Mouse (Mus musculus) MEL (cell line): Measurements from ENCODE around the gene Gm49661. TPM values are rescaled to one million over a fixed set of nuclear protein-coding genes. Genes with fewer than 3 reads are reported as not detected.

ENCODE experiments used
- DNase-seq: peaks from one replicate; pipeline ENCODE4 v3.0.0; 2011; ENCODE audit warnings: low read depth, low spot score
- H3K27ac ChIP-seq: 2 replicates; pipeline ENCODE4 v1.5.1; 2012; ENCODE audit warnings: low read depth, mild to moderate bottlenecking, control low read depth, low read length, moderate library complexity; ENCODE audit not compliant: control insufficient read depth
- H3K27me3 ChIP-seq, 2 experiments: fragments of 150-350 bp in 1 of 2; sonication (generic) in 1 of 2; 2 replicates each; pipeline ENCODE4 v1.6.1; 2012; ENCODE audit warnings: low read length in 2 of 2, mild to moderate bottlenecking in 2 of 2, improper control_type of control experiment in 1 of 2, moderate library complexity in 1 of 2; ENCODE audit not compliant: insufficient read depth in 2 of 2, control insufficient read depth in 1 of 2
- H3K36me3 ChIP-seq, 2 experiments: 2 replicates each; pipeline ENCODE4 v1.6.1; 2012 to 2014; ENCODE audit warnings: low read length in 2 of 2, improper control_type of control experiment in 1 of 2, inconsistent platforms in 1 of 2, mild to moderate bottlenecking in 1 of 2; ENCODE audit not compliant: insufficient read depth in 2 of 2, control insufficient read depth in 1 of 2
- H3K4me1 ChIP-seq, 2 experiments: fragments of 150-350 bp in 1 of 2; sonication (generic) in 1 of 2; 2 replicates each; pipeline ENCODE4 v1.6.1; 2012; ENCODE audit warnings: low read length in 2 of 2, improper control_type of control experiment in 1 of 2, mild to moderate bottlenecking in 1 of 2; ENCODE audit not compliant: insufficient read depth in 2 of 2, control insufficient read depth in 1 of 2
- H3K4me3 ChIP-seq, 2 experiments: fragments of 150-350 bp in 1 of 2; sonication (generic) in 1 of 2; 2 replicates each; pipeline ENCODE4 v1.5.1; 2012; ENCODE audit warnings: low read depth in 2 of 2, low read length in 2 of 2, mild to moderate bottlenecking in 2 of 2, moderate library complexity in 2 of 2, control low read depth in 1 of 2, improper control_type of control experiment in 1 of 2; ENCODE audit not compliant: control insufficient read depth in 1 of 2, insufficient read depth in 1 of 2
- H3K79me2 ChIP-seq: 2 replicates; pipeline ENCODE4 v1.6.1; 2012; ENCODE audit warnings: mild to moderate bottlenecking, low read length, moderate library complexity; ENCODE audit not compliant: control insufficient read depth, poor library complexity, insufficient read depth
- H3K9ac ChIP-seq: 2 replicates; pipeline ENCODE4 v1.6.1; 2012; ENCODE audit warnings: low read depth, mild to moderate bottlenecking, control low read depth, low read length, moderate library complexity; ENCODE audit not compliant: control insufficient read depth, poor library complexity, severe bottlenecking
- H3K9me3 ChIP-seq: fragments of 150-350 bp; sonication (generic); replicated peaks from 2 replicates; pipeline ENCODE4 v1.6.1; 2012; ENCODE audit warnings: mild to moderate bottlenecking, low read length, improper control_type of control experiment, moderate library complexity; ENCODE audit not compliant: insufficient read depth
- CHD2 ChIP-seq: IDR thresholded peaks from 2 replicates; pipeline ENCODE4 v1.6.1; 2011; ENCODE audit warnings: low read length, improper control_type of control experiment
- E2F4 ChIP-seq: IDR thresholded peaks from 2 replicates; pipeline ENCODE4 v1.6.1; 2011; ENCODE audit warnings: low read depth, low read length, improper control_type of control experiment, borderline replicate concordance
- ELF1 ChIP-seq: IDR thresholded peaks from 2 replicates; pipeline ENCODE4 v1.6.1; 2014; ENCODE audit warnings: low read depth, mild to moderate bottlenecking, inconsistent platforms, low read length, improper control_type of control experiment, moderate library complexity
- HCFC1 ChIP-seq: IDR thresholded peaks from 2 replicates; pipeline ENCODE4 v1.6.1; 2012; ENCODE audit warnings: low read depth, mild to moderate bottlenecking, inconsistent platforms, low read length, improper control_type of control experiment, moderate library complexity
- KAT2A ChIP-seq: conservative IDR thresholded peaks from 2 replicates; pipeline ENCODE4 v1.6.1; 2012; ENCODE audit warnings: low read depth, low read length, improper control_type of control experiment, inconsistent platforms
- MAX ChIP-seq: IDR thresholded peaks from 2 replicates; pipeline ENCODE4 v1.6.1; 2011; ENCODE audit warnings: low read length, improper control_type of control experiment
- MXI1 ChIP-seq: IDR thresholded peaks from 2 replicates; pipeline ENCODE4 v1.6.1; 2011; ENCODE audit warnings: mild to moderate bottlenecking, low read depth, low read length, improper control_type of control experiment
- MYC ChIP-seq: IDR thresholded peaks from 2 replicates; pipeline ENCODE4 v1.6.1; 2011; ENCODE audit warnings: low read depth, mild to moderate bottlenecking, low read length, improper control_type of control experiment, moderate library complexity
- NELFE ChIP-seq: IDR thresholded peaks from 2 replicates; pipeline ENCODE4 v1.6.1; 2011; ENCODE audit warnings: low read depth, low read length, improper control_type of control experiment
- NRF1 ChIP-seq: IDR thresholded peaks from 2 replicates; pipeline ENCODE4 v1.6.1; 2014; ENCODE audit warnings: low read depth, mild to moderate bottlenecking, inconsistent platforms, low read length, improper control_type of control experiment, moderate library complexity; ENCODE audit not compliant: poor library complexity, insufficient read depth, severe bottlenecking
- POLR2A ChIP-seq, 2 experiments: IDR thresholded peaks; 2 replicates each; pipeline ENCODE4 v1.6.1; 2011 to 2012; ENCODE audit warnings: low read length in 2 of 2, mild to moderate bottlenecking in 2 of 2, control low read depth in 1 of 2, improper control_type of control experiment in 1 of 2, low read depth in 1 of 2, moderate library complexity in 1 of 2; ENCODE audit not compliant: control insufficient read depth in 1 of 2, insufficient read depth in 1 of 2, poor library complexity in 1 of 2
- RCOR1 ChIP-seq: IDR thresholded peaks from 2 replicates; pipeline ENCODE4 v1.6.1; 2012; ENCODE audit warnings: low read depth, mild to moderate bottlenecking, inconsistent platforms, low read length, improper control_type of control experiment
- SIN3A ChIP-seq: IDR thresholded peaks from 2 replicates; pipeline ENCODE4 v1.6.1; 2012; ENCODE audit warnings: low read length, improper control_type of control experiment, inconsistent platforms
- TAL1 ChIP-seq: IDR thresholded peaks from 2 replicates; pipeline ENCODE4 v1.6.1; 2012; ENCODE audit warnings: mild to moderate bottlenecking, inconsistent platforms, low read length, moderate library complexity, mixed read lengths
- TBP ChIP-seq: IDR thresholded peaks from 2 replicates; pipeline ENCODE4 v1.8.0; 2011; ENCODE audit warnings: low read depth, low read length, improper control_type of control experiment
- TCF12 ChIP-seq: IDR thresholded peaks from 2 replicates; pipeline ENCODE4 v1.6.1; 2014; ENCODE audit warnings: low read depth, mild to moderate bottlenecking, inconsistent platforms, low read length, improper control_type of control experiment, moderate library complexity
- UBTF ChIP-seq: IDR thresholded peaks from 2 replicates; pipeline ENCODE4 v1.6.1; 2012; ENCODE audit warnings: low read depth, mild to moderate bottlenecking, inconsistent platforms, low read length, improper control_type of control experiment, moderate library complexity, borderline replicate concordance; ENCODE audit not compliant: insufficient read depth
- USF1 ChIP-seq: IDR thresholded peaks from 2 replicates; pipeline ENCODE4 v1.6.1; 2014; ENCODE audit warnings: low read depth, mild to moderate bottlenecking, inconsistent platforms, low read length, improper control_type of control experiment, moderate library complexity
- USF2 ChIP-seq, 2 experiments: IDR thresholded peaks; 2 replicates each; pipeline ENCODE4 v1.6.1; 2011 to 2012; ENCODE audit warnings: improper control_type of control experiment in 2 of 2, low read length in 2 of 2, borderline replicate concordance in 1 of 2, inconsistent platforms in 1 of 2, low read depth in 1 of 2, mild to moderate bottlenecking in 1 of 2; ENCODE audit not compliant: insufficient read depth in 1 of 2
- ZMIZ1 ChIP-seq: IDR thresholded peaks from 2 replicates; pipeline ENCODE4 v1.6.1; 2012; ENCODE audit warnings: low read depth, mild to moderate bottlenecking, inconsistent platforms, low read length, improper control_type of control experiment, moderate library complexity
- polyA plus RNA-seq, 2 experiments: library from polyadenylated mRNA; stranded (reverse) in 1 of 2; unstranded in 1 of 2; fragments of >175 nt in 1 of 2; fragments of >200 nt in 1 of 2; gene quantifications; 2 replicates each; pipeline versions ENCODE4 v1.2.1 to v1.2.4; 2012; ENCODE audit warnings: low replicate concordance in 2 of 2, low read depth in 1 of 2; ENCODE audit not compliant: insufficient read length in 2 of 2, insufficient read depth in 1 of 2, missing spikeins in 1 of 2
- total RNA-seq: library from RNA; depleted of rRNA; stranded (reverse); fragments of 300-350 nt; gene quantifications from 2 replicates; pipeline ENCODE4 v1.2.3, GENCODE M21; 2012

Gene Gm49661
- total and polyA plus RNA-seq, 3 experiments = 4.7 TPM; not detected in 2

GRCm38 (mm10) chr8:84966603-84967002 is 2.6 kb downstream of the Gm49661 start (continued):
- TF ChIP-seq E2F4 = no peak

GRCm38 (mm10) chr8:84965731-84966291 is 3.4 kb downstream of the Gm49661 start:
- Histone ChIP-seq H3K36me3 (peaks cover 0 to 19% of the 10 kb centered on the region in 2 experiments), H3K9ac (peak overlapping the region; percentile 84), H3K4me3 (peak overlapping the region; percentile 63 to 87), H3K79me2 (peaks cover 18% of the 10 kb centered on the region), H3K4me1 (peaks cover 5 to 28% of the 10 kb centered on the region in 2 experiments), H3K27me3 (no peaks in the 10 kb centered on the region), H3K27ac (peak overlapping the region; percentile 84), H3K9me3 (no peaks in the 10 kb centered on the region)
- TF ChIP-seq ELF1 (peak; percentile 55), NELFE (peak; percentile 69), TCF12 (no peak), NRF1 (peak; percentile 89), SIN3A (peak; percentile 94), TAL1 (no peak), POLR2A (IDR thresholded peaks at IDR 0.05; ENCODE audit: control insufficient read depth in 1 of 2, insufficient read depth in 1 of 2, low read depth in 1 of 2, low read length in 2 of 2, poor library complexity in 1 of 2) (peak; percentile 73 to 84), USF1 (peak; percentile 26; the same call in 1 of the 2 replicates), CHD2 (no peak), UBTF (no peak), MXI1 (peak; percentile 97), KAT2A (peak; percentile 80), RCOR1 (no peak), MYC (0 out of 2 replicates have a peak, but pooled peaks have one; percentile 20), MAX (peak; percentile 82), USF2 (IDR thresholded peaks at IDR 0.05; ENCODE audit: borderline replicate concordance in 1 of 2, insufficient read depth in 1 of 2, low read depth in 1 of 2, low read length in 2 of 2) (no peak), HCFC1 (peak; percentile 98), TBP (peak; percentile 66; the same call in 1 of the 2 replicates), E2F4 (peak; percentile 62; the same call in 1 of the 2 replicates), ZMIZ1 (no peak)
- DNase-seq = peak; percentile 99
